Mouse (Mus musculus): ENCODE data around the gene Slco2b1. TPM values are rescaled to one million over a fixed set of nuclear protein-coding genes. Genes with fewer than 3 reads are reported as not detected.

Gene Slco2b1
- polyA plus RNA-seq, 1 experiment from 2014 or later: 4.0 TPM

- H3K4me2 ChIP-seq (ENCODE audit: low read depth, low read length): peak overlapping the region; percentile 94
- H3K9ac ChIP-seq (ENCODE audit: low read length): peak overlapping the region; percentile 61
- ATAC-seq (ENCODE audit: insufficient read depth, low FRiP score): peak; percentile 87
- WGBS: under 1% methylated on average over 81 of the region's 81 CpGs
- no peaks in the 10 kb centered on the region for H3K36me3 ChIP-seq (ENCODE audit: control insufficient read depth, insufficient read depth, low read length)
- H3K4me3 ChIP-seq (replicated peaks; ENCODE audit: low read length): peak overlapping the region; percentile 50
- H3K27me3 ChIP-seq (ENCODE audit: control insufficient read depth, insufficient read depth, low read length): peaks cover 38% of the 10 kb centered on the region
- no peak overlapping the region for H3K27ac ChIP-seq (ENCODE audit: low read length)
- no peaks in the 10 kb centered on the region for H3K9me3 ChIP-seq (replicated peaks; ENCODE audit: control insufficient read depth, low read length)
- peaks cover 11% of the 10 kb centered on the region; the same call in 1 of the 2 replicates for H3K4me1 ChIP-seq (ENCODE audit: control insufficient read depth, insufficient read depth, low read length)
Measured at GRCm38 (mm10) chr7:99625722-99626375, 85.3 kb downstream of the Slco2b1 start.

GRCm38 (mm10) chr7:99618860-99619259, 92.3 kb downstream of the Slco2b1 start:
- Histone ChIP-seq H3K4me3 (replicated peaks; ENCODE audit: low read length) (no peak overlapping the region), H3K27ac (ENCODE audit: low read length) (no peak overlapping the region), H3K36me3 (ENCODE audit: control insufficient read depth, insufficient read depth, low read length) (no peaks in the 10 kb centered on the region), H3K4me1 (ENCODE audit: control insufficient read depth, insufficient read depth, low read length) (no peaks in the 10 kb centered on the region), H3K9me3 (replicated peaks; ENCODE audit: control insufficient read depth, low read length) (no peaks in the 10 kb centered on the region), H3K27me3 (ENCODE audit: control insufficient read depth, insufficient read depth, low read length) (no peaks in the 10 kb centered on the region), H3K4me2 (ENCODE audit: low read depth, low read length) (no peak overlapping the region), H3K9ac (ENCODE audit: low read length) (no peak overlapping the region)
- WGBS: 5% methylated on average over 3 of the region's 3 CpGs
- no peak for ATAC-seq (ENCODE audit: insufficient read depth, low FRiP score)

GRCm38 (mm10) chr7:99618264-99618663, 92.9 kb downstream of the Slco2b1 start:
- H3K27me3 ChIP-seq (ENCODE audit: control insufficient read depth, insufficient read depth, low read length): no peaks in the 10 kb centered on the region
- no peaks in the 10 kb centered on the region for H3K4me1 ChIP-seq (ENCODE audit: control insufficient read depth, insufficient read depth, low read length)
- H3K27ac ChIP-seq (ENCODE audit: low read length): no peak overlapping the region
- H3K9me3 ChIP-seq (replicated peaks; ENCODE audit: control insufficient read depth, low read length): no peaks in the 10 kb centered on the region
- ATAC-seq (ENCODE audit: insufficient read depth, low FRiP score): no peak
- no peak overlapping the region for H3K4me3 ChIP-seq (replicated peaks; ENCODE audit: low read length)
- no peak overlapping the region for H3K4me2 ChIP-seq (ENCODE audit: low read depth, low read length)
- no peak overlapping the region for H3K9ac ChIP-seq (ENCODE audit: low read length)
- 62% methylated on average over 2 of the region's 2 CpGs for WGBS
- no peaks in the 10 kb centered on the region for H3K36me3 ChIP-seq (ENCODE audit: control insufficient read depth, insufficient read depth, low read length)

Other genes with a start within 250 kb of the Slco2b1 start
- gene Klhl35, start 245.3 kb downstream of the Slco2b1 start, polyA plus RNA-seq (2015; fragmentation: Nextera tagmentation; extraction: Ambion mirVana): 0.14 and 0.34 TPM in 2 replicates
- 699 and 743 TPM in 2 replicates for gene Rps3, start 227.6 kb downstream of the Slco2b1 start, polyA plus RNA-seq (2015; fragmentation: Nextera tagmentation; extraction: Ambion mirVana)
- 12.6 and 13.6 TPM in 2 replicates for gene Arrb1, start 175.9 kb downstream of the Slco2b1 start, polyA plus RNA-seq (2015; fragmentation: Nextera tagmentation; extraction: Ambion mirVana)
- gene Tpbgl, start 84.2 kb downstream of the Slco2b1 start, polyA plus RNA-seq (2015; fragmentation: Nextera tagmentation; extraction: Ambion mirVana): 1.2 and 1.6 TPM in 2 replicates
- not detected in 2 replicates for gene Olfr520, start 18.9 kb upstream of the Slco2b1 start, polyA plus RNA-seq (2015; fragmentation: Nextera tagmentation; extraction: Ambion mirVana)
- not detected in 2 replicates for gene Olfr521, start 52.2 kb upstream of the Slco2b1 start, polyA plus RNA-seq (2015; fragmentation: Nextera tagmentation; extraction: Ambion mirVana)
- 6.8 and 7.5 TPM in 2 replicates for gene Neu3, start 117.1 kb upstream of the Slco2b1 start, polyA plus RNA-seq (2015; fragmentation: Nextera tagmentation; extraction: Ambion mirVana)
- 0.22 and 0.31 TPM in 2 replicates for gene Xrra1, start 147.8 kb upstream of the Slco2b1 start, polyA plus RNA-seq (2015; fragmentation: Nextera tagmentation; extraction: Ambion mirVana)
- 370 and 373 TPM in 2 replicates for gene Spcs2, start 152.1 kb upstream of the Slco2b1 start, polyA plus RNA-seq (2015; fragmentation: Nextera tagmentation; extraction: Ambion mirVana)

Data from stomach, embryonic 16.5 days (tissue).